Mouse (Mus musculus) liver, embryonic 11.5 days (tissue): ENCODE measurements at regions not wholly inside any gene's neighbourhood (a gene's known extent, or its start where the extent isn't known, plus 50 kb on each side); places are given as distances from the start of the nearest gene placed in this dataset.

Experiments
- ATAC-seq: fragments of 200-750 bp; cut with Nextera tagmentation; replicated peaks from 2 replicates; pipeline ENCODE4 v1.8.0; 2017; ENCODE audit warnings: moderate number of reproducible peaks, mild to moderate bottlenecking, moderate TSS enrichment, moderate library complexity; ENCODE audit not compliant: low FRiP score
- DNase-seq: peaks from one replicate; pipeline ENCODE4 v3.0.0-alpha.2; 2017; ENCODE audit warnings: low spot score
- H3K27ac ChIP-seq: fragments of 300-500 bp; sonication (generic); 2 replicates; pipeline ENCODE4 v1.5.1; 2014; ENCODE audit warnings: mild to moderate bottlenecking, low read depth, low read length, control low read depth
- H3K27me3 ChIP-seq: fragments of 300-500 bp; sonication (generic); replicated peaks from 2 replicates; pipeline ENCODE4 v1.6.1; 2014; ENCODE audit warnings: low read length, mixed read lengths; ENCODE audit not compliant: control insufficient read depth, insufficient read depth
- H3K36me3 ChIP-seq: fragments of 300-500 bp; sonication (generic); 2 replicates; pipeline ENCODE4 v1.6.1; 2014; ENCODE audit warnings: mild to moderate bottlenecking, low read length, moderate library complexity, mixed read lengths; ENCODE audit not compliant: control insufficient read depth, insufficient read depth
- H3K4me1 ChIP-seq: fragments of 300-500 bp; sonication (generic); replicated peaks from 2 replicates; pipeline ENCODE4 v1.6.1; 2014; ENCODE audit warnings: low read length, mixed read lengths; ENCODE audit not compliant: control insufficient read depth, insufficient read depth
- H3K4me2 ChIP-seq: fragments of 300-500 bp; sonication (generic); 2 replicates; pipeline ENCODE4 v1.6.1; 2014; ENCODE audit warnings: mild to moderate bottlenecking, control low read depth, moderate library complexity
- H3K4me3 ChIP-seq: fragments of 300-500 bp; sonication (generic); 2 replicates; pipeline ENCODE4 v1.5.1; 2014; ENCODE audit warnings: low read depth, low read length, control low read depth
- H3K9ac ChIP-seq: fragments of 300-500 bp; sonication (generic); 2 replicates; pipeline ENCODE4 v1.6.1; 2014; ENCODE audit warnings: low read depth, low read length, control low read depth
- H3K9me3 ChIP-seq: fragments of 300-500 bp; sonication (generic); 2 replicates; pipeline ENCODE4 v1.6.1; 2016; ENCODE audit warnings: low read length, inconsistent platforms, mixed read lengths; ENCODE audit not compliant: control insufficient read depth
- WGBS: fragments of 180-500 bp; shearing (Covaris S2); extraction: QIAGEN DNeasy Blood & Tissue Kit; methylation state at CpG from one replicate; pipeline ENCODE4 v1.1.7; 2014; 5-methylcytosine and 5-hydroxymethylcytosine counted together

DNA sequence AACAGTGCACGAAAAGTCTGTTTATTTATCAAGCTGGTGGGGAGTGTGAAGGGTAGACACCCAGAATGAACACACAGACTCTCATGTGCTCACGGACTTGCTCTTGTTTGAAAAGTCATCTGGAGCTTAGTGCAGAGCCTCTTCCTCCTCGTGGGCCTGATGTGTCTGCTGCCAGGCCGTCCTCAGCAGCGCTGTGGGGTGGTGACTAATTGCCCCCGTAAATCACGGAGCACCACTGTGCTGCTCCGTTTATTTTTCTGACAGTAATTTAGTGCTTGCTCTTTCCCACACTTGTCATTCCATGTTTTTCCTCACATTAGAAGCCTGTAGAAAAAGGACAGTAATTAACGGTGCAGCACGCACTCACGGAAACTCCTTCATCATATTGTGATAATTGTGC is 51.2 kb upstream of the Gm17304 start:
- WGBS, result 59% methylated on average over 11 of the region's 11 CpGs
- peaks cover 52% of the 10 kb centered on the region for H3K27me3 ChIP-seq
- no peaks in the 10 kb centered on the region for H3K4me1 ChIP-seq
- no peak for DNase-seq
- no peaks in the 10 kb centered on the region for H3K36me3 ChIP-seq
- no peaks in the 10 kb centered on the region for H3K9me3 ChIP-seq
- H3K4me3 ChIP-seq, result no peak overlapping the region
- H3K9ac ChIP-seq, result no peak overlapping the region
- H3K27ac ChIP-seq, result no peak overlapping the region
- no peak overlapping the region for H3K4me2 ChIP-seq
- no peak for ATAC-seq

DNA sequence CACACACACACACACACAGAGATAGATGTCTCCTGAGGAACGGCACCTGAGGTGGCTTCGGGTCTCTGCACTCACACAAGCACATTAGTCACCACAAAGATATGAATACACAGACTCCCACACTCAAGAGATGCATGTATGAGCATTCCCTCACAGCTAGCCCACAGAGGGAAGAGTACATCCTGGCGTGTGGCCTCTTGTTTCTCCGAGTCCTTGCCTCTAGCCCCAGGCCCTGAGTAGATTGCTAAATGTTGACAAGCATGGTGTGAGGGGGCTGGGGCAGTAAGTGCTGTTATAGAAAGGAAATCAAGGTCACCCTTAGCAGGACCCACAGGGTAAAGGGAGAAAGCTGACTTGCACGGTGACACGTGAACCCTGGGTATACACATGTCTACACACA is 69.6 kb upstream of the Gm17304 start:
- WGBS, result 79% methylated on average over 6 of the region's 6 CpGs

DNA sequence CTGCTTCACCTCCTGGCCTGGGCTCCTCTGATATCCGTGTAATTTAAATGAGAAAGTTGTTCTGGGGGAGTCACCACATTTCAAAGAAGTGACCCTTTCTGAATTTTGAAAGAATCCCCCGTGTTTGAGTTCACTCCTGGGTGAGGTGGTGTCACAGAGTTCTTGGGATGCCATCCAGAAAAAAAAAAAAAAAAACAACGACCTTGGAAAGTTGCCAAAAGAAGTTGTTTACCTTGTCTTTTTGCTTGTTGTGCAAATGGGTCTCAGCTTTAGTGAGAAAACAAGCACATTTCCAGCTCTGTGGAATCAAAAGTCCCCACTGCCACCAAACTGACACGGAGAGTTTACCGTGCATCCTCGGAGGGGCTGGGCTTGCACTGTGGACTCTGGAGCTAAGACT is 71.7 kb upstream of the Gm17304 start:
- Histone ChIP-seq H3K4me2 (no peak overlapping the region), H3K4me3 (no peak overlapping the region), H3K9ac (no peak overlapping the region), H3K36me3 (no peaks in the 10 kb centered on the region), H3K27ac (no peak overlapping the region), H3K4me1 (no peaks in the 10 kb centered on the region), H3K9me3 (no peaks in the 10 kb centered on the region), H3K27me3 (no peaks in the 10 kb centered on the region)
- 38% methylated on average over 6 of the region's 6 CpGs for WGBS
- DNase-seq (no peak), ATAC-seq (no peak)

More for the DNA sequence above, 69.6 kb upstream of the Gm17304 start:
- Histone ChIP-seq H3K9ac (no peak overlapping the region), H3K4me2 (no peak overlapping the region), H3K36me3 (no peaks in the 10 kb centered on the region), H3K9me3 (no peaks in the 10 kb centered on the region), H3K4me1 (no peaks in the 10 kb centered on the region), H3K27me3 (no peaks in the 10 kb centered on the region), H3K4me3 (no peak overlapping the region), H3K27ac (no peak overlapping the region)
- ATAC-seq, result no peak
- no peak for DNase-seq

DNA sequence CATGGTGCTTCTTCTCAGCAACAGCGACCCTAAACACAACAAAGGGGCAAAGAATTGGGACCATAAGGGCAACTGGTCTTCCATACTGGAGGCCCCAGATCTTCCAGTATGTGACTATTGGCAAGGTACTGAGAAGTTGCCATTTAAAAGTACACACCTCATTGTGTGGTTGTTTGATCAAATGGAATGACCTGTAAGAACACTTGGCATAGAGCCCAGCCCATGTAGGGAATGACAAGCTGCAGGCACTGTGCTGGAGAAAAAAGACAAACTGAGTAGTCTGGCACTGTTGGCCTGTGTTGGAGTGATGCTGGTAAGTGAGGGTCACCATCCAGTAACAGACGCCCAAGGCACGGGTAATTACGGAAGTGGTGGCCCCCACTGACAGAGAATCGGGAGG is 72.8 kb upstream of the Gm17304 start:
- H3K4me1 ChIP-seq, result no peaks in the 10 kb centered on the region
- no peaks in the 10 kb centered on the region for H3K9me3 ChIP-seq
- ATAC-seq, result no peak
- WGBS, result 71% methylated on average over 5 of the region's 5 CpGs
- H3K36me3 ChIP-seq, result no peaks in the 10 kb centered on the region
- H3K9ac ChIP-seq, result no peak overlapping the region
- no peak overlapping the region for H3K27ac ChIP-seq
- no peak overlapping the region for H3K4me2 ChIP-seq
- DNase-seq, result no peak
- no peak overlapping the region for H3K4me3 ChIP-seq
- no peaks in the 10 kb centered on the region for H3K27me3 ChIP-seq

DNA sequence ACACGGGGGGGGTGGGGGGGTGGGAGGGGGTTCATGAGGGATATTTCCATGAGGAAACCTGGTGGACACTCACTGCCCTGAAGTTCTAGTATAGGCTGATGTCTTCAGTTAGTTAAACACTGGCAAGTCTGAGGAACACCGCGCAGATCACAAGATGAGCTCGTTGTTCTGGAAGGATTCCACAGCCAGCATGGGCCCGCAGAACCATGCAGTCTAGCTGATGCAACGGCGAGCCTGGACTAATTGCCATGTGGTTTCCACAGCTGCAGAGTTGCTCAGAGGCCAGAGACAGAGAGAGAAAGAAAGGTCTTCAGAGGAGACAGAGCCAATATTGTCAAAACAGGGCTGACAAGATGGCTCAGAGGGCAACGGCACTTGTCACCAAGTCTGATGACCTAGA is 70.8 kb upstream of the Barhl2 start:
- H3K4me3 ChIP-seq, result no peak overlapping the region
- H3K27me3 ChIP-seq, result no peaks in the 10 kb centered on the region
- no peaks in the 10 kb centered on the region for H3K4me1 ChIP-seq
- H3K36me3 ChIP-seq, result no peaks in the 10 kb centered on the region
- no peak overlapping the region for H3K4me2 ChIP-seq
- H3K27ac ChIP-seq, result no peak overlapping the region
- 91% methylated on average over 8 of the region's 8 CpGs for WGBS
- DNase-seq (no peak), ATAC-seq (no peak)
- H3K9me3 ChIP-seq, result no peaks in the 10 kb centered on the region
- H3K9ac ChIP-seq, result no peak overlapping the region

DNA sequence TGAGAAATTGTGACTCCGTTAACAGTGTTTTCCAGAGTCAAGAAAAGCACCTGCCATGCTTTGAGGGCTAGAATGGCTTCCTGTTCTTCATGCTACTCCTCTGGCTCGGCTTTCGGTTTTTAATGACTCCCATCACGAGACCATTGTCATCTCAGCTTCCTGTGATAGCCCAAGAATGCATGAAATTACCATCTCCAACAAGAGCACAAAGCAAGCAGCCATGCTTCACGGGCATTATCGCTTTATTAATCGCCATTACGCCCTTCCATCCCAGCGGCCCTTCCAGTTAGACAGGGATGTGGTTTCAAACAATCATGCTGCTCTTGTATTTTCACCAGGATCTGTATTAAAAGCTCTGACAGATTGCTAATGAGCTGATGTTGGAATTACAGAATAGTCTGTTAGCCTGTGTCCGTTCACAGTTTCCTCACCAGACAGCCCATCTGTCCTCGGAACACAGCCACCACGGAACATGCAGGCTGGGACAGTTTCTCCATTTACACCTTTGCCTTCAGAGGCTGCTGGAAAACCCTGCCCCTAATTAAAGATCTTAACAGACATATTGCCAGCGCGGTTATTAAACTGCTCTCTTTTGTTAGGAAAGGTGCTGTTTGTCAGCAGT is 69.5 kb upstream of the Barhl2 start:
- no peak for ATAC-seq

DNA sequence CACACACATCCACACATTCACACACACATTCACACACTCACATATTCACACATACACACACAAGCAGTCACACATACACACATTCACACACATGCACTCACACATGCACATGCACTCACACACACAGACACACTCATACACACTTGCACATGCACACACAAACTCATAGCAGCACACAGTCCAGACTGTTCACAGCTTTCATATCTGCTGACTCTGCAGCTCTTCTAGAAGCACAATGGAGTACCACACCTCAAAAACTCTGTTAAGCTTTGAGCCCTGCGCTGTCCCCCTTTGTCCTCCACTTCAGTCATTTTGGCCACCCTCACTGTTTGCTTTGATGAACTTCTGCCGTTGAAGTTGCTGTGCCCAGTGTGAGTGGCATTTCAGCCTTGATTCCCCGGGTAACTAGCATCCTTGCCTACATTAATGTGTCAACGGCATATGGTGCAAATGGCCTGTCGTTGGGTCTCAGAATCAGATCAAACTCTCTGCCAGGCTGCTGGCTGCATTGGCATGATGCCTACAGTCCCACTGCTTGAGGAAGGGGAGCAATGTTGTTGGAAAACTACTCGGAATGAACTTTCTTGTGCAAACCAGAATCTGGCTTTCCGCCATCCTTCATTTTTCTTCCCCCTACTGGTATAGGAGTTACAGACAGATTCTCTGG is 54.6 kb upstream of the Barhl2 start:
- no peaks in the 10 kb centered on the region for H3K27me3 ChIP-seq
- ATAC-seq (no peak), DNase-seq (no peak)
- H3K4me3 ChIP-seq, result no peak overlapping the region
- H3K9me3 ChIP-seq, result no peaks in the 10 kb centered on the region
- H3K4me2 ChIP-seq, result no peak overlapping the region
- no peak overlapping the region for H3K9ac ChIP-seq
- H3K27ac ChIP-seq, result no peak overlapping the region
- WGBS, result 81% methylated on average over 7 of the region's 7 CpGs
- H3K36me3 ChIP-seq, result no peaks in the 10 kb centered on the region
- no peaks in the 10 kb centered on the region for H3K4me1 ChIP-seq

More for the DNA sequence above, 69.5 kb upstream of the Barhl2 start:
- H3K9me3 ChIP-seq, result no peaks in the 10 kb centered on the region
- no peaks in the 10 kb centered on the region for H3K36me3 ChIP-seq
- H3K27ac ChIP-seq, result no peak overlapping the region
- H3K4me3 ChIP-seq, result no peak overlapping the region
- H3K9ac ChIP-seq, result no peak overlapping the region
- WGBS, result 79% methylated on average over 14 of the region's 14 CpGs
- no peak for DNase-seq
- no peaks in the 10 kb centered on the region for H3K27me3 ChIP-seq
- no peak overlapping the region for H3K4me2 ChIP-seq
- no peaks in the 10 kb centered on the region for H3K4me1 ChIP-seq

DNA sequence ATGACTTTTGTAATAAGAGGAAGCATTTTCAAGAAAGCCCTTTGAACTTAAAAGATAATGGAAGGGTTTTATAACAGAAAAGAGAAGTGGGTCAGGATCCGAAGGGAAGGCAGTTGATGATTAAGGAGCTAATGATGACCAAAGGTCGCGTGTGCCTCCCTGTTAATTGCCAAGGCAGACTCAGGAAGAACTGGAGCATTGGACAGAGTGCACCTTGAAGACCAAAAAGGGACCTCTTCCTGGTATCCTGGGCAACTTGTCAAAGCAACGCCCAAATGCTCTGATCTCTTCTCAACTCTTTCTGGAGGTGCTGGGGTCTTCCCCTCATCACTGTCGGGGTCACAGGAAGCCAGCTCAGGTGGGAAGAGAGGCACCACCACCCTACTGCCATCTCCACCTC is 49.9 kb upstream of the Barhl2 start:
- DNase-seq, result no peak
- 77% methylated on average over 5 of the region's 5 CpGs for WGBS
- Histone ChIP-seq H3K27me3 (no peaks in the 10 kb centered on the region), H3K9ac (no peak overlapping the region), H3K27ac (no peak overlapping the region), H3K4me2 (no peak overlapping the region), H3K9me3 (no peaks in the 10 kb centered on the region), H3K4me3 (no peak overlapping the region), H3K36me3 (no peaks in the 10 kb centered on the region), H3K4me1 (no peaks in the 10 kb centered on the region)
- no peak for ATAC-seq
